Mouse (Mus musculus): ENCODE results near the gene Rcn3.

- no peak for TF ChIP-seq MAFK (IDR thresholded peaks at IDR 0.05; ENCODE audit: insufficient read depth, low read depth, low read length)
- TF ChIP-seq HCFC1 (IDR thresholded peaks at IDR 0.05; ENCODE audit: borderline replicate concordance, insufficient read depth, low read length), result no peak
- no peak for TF ChIP-seq CHD2 (IDR thresholded peaks at IDR 0.05; ENCODE audit: low read depth, low read length)
These were observed 12.2 kb downstream of the Rcn3 start for GRCm38 (mm10) chr7:45079856-45080255.
